Mouse (Mus musculus): ENCODE measurements at regions not wholly inside any gene's neighbourhood (a gene's known extent, or its start where the extent isn't known, plus 50 kb on each side); places are given as distances from the start of the nearest gene placed in this dataset.

DNA sequence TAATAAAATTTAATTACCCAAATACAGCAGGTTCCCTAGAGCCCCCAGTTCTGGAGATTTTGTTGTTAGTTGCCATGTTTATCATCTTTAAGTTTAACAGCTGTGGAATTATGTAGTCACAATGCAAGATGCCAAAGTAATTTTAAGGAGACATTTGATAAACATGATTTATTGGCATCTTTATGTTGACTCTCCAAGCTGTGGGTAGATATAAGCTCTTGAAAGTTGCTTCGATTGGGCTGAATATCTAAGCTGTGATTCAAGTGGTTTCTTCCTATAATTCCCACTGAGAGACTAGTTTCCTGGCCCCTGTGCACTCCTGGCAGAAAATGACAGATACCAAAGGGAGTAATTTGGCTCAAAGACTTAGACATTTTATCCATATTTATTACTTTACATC lies 364.7 kb upstream of the Hsf2 start:
- H3K9me3 ChIP-seq (replicated peaks) = no peaks in the 10 kb centered on the region
- H3K4me1 ChIP-seq = no peaks in the 10 kb centered on the region
- no peak overlapping the region for H3K4me2 ChIP-seq (replicated peaks)
- H3K36me3 ChIP-seq = no peaks in the 10 kb centered on the region
- 94% methylated on average over 1 of the region's 1 CpGs for WGBS
- H3K27me3 ChIP-seq = no peaks in the 10 kb centered on the region
- ATAC-seq (ENCODE audit: low FRiP score) = no peak
- H3K27ac ChIP-seq = no peak overlapping the region
- no peak overlapping the region for H3K9ac ChIP-seq
- H3K4me3 ChIP-seq = no peak overlapping the region

DNA sequence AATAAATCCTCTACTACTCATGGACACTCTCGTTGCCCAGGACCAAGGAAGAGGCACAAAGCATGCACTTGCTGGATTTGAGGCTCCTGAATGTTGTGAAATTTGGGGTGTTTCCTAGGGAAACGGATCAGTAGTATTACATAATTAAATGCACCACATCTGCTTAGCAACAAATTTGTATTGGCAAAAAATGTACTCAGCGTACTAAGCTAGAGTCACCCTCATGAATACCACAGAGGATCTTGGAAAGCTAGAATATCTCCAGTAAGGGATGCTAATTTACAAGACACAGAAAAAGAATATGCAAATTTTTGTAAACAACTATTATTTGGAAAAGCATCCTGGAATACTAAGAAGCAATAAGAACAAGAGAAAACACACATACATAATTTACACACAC lies 359.0 kb upstream of the Hsf2 start:
- Histone ChIP-seq H3K4me1 (no peaks in the 10 kb centered on the region), H3K36me3 (no peaks in the 10 kb centered on the region), H3K4me3 (no peak overlapping the region), H3K9ac (no peak overlapping the region), H3K27ac (no peak overlapping the region), H3K4me2 (replicated peaks) (no peak overlapping the region), H3K27me3 (no peaks in the 10 kb centered on the region), H3K9me3 (replicated peaks) (no peaks in the 10 kb centered on the region)
- no peak for ATAC-seq (ENCODE audit: low FRiP score)
- WGBS = 84% methylated on average over 3 of the region's 3 CpGs

- H3K4me2 ChIP-seq (replicated peaks) = no peak overlapping the region
- H3K27ac ChIP-seq = no peak overlapping the region
- H3K4me3 ChIP-seq = no peak overlapping the region
- no peaks in the 10 kb centered on the region for H3K36me3 ChIP-seq
- no peak overlapping the region for H3K9ac ChIP-seq
- WGBS = 72% methylated on average over 4 of the region's 4 CpGs
- no peaks in the 10 kb centered on the region for H3K9me3 ChIP-seq (replicated peaks)
- H3K27me3 ChIP-seq = no peaks in the 10 kb centered on the region
- H3K4me1 ChIP-seq = no peaks in the 10 kb centered on the region
- ATAC-seq (ENCODE audit: low FRiP score) = no peak
Measured at GRCm38 (mm10) chr10:57156426-57156825, 329.8 kb upstream of the Hsf2 start.

- Histone ChIP-seq H3K9ac (no peak overlapping the region), H3K4me2 (replicated peaks) (no peak overlapping the region), H3K36me3 (no peaks in the 10 kb centered on the region), H3K27me3 (no peaks in the 10 kb centered on the region), H3K9me3 (replicated peaks) (no peaks in the 10 kb centered on the region), H3K4me3 (no peak overlapping the region), H3K27ac (no peak overlapping the region), H3K4me1 (no peaks in the 10 kb centered on the region)
- 67% methylated on average over 9 of the region's 9 CpGs for WGBS
- ATAC-seq (ENCODE audit: low FRiP score) = no peak
Measured at GRCm38 (mm10) chr10:57156912-57157311, 329.3 kb upstream of the Hsf2 start.

GRCm38 (mm10) chr10:57160546-57160945 lies 325.6 kb upstream of the Hsf2 start:
- no peak for ATAC-seq (ENCODE audit: low FRiP score)
- Histone ChIP-seq H3K27ac (no peak overlapping the region), H3K4me2 (replicated peaks) (no peak overlapping the region), H3K27me3 (no peaks in the 10 kb centered on the region), H3K4me1 (no peaks in the 10 kb centered on the region), H3K4me3 (no peak overlapping the region), H3K9me3 (replicated peaks) (no peaks in the 10 kb centered on the region), H3K9ac (no peak overlapping the region), H3K36me3 (no peaks in the 10 kb centered on the region)

GRCm38 (mm10) chr10:57163359-57163758 lies 322.8 kb upstream of the Hsf2 start:
- Histone ChIP-seq H3K27ac (no peak overlapping the region), H3K36me3 (no peaks in the 10 kb centered on the region), H3K9me3 (replicated peaks) (no peaks in the 10 kb centered on the region), H3K4me3 (no peak overlapping the region), H3K27me3 (no peaks in the 10 kb centered on the region), H3K4me1 (no peaks in the 10 kb centered on the region), H3K4me2 (replicated peaks) (no peak overlapping the region), H3K9ac (no peak overlapping the region)
- 80% methylated on average over 5 of the region's 5 CpGs for WGBS
- no peak for ATAC-seq (ENCODE audit: low FRiP score)

DNA sequence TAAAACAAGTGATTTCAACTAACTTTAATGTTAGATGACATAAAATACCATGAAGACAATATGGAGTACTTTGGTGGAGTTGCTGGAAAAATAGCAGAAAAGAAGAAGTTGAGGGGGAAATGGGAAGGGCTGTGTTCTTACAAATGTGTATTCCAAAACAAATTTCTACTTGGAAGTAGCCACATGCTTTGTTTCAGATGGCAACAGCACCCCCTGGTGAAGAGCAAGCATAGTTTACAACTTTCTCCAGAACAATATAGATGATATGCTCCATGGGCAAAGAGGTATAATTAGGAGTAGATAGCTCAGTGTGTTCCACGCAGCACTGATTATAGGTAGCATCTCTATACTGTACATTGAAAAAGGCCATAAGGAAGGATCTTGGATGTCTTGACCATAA lies 302.6 kb upstream of the Hsf2 start:
- no peaks in the 10 kb centered on the region for H3K36me3 ChIP-seq
- no peak overlapping the region for H3K4me3 ChIP-seq
- no peaks in the 10 kb centered on the region for H3K9me3 ChIP-seq (replicated peaks)
- ATAC-seq (ENCODE audit: low FRiP score) = no peak
- H3K4me2 ChIP-seq (replicated peaks) = no peak overlapping the region
- WGBS = 75% methylated on average over 1 of the region's 1 CpGs
- no peaks in the 10 kb centered on the region for H3K27me3 ChIP-seq
- H3K4me1 ChIP-seq = no peaks in the 10 kb centered on the region
- no peak overlapping the region for H3K9ac ChIP-seq
- no peak overlapping the region for H3K27ac ChIP-seq

GRCm38 (mm10) chr10:57210701-57211100 lies 275.5 kb upstream of the Hsf2 start:
- no peaks in the 10 kb centered on the region for H3K9me3 ChIP-seq (replicated peaks)
- no peaks in the 10 kb centered on the region for H3K27me3 ChIP-seq
- no peaks in the 10 kb centered on the region for H3K4me1 ChIP-seq
- H3K4me3 ChIP-seq = no peak overlapping the region
- H3K9ac ChIP-seq = no peak overlapping the region
- H3K36me3 ChIP-seq = no peaks in the 10 kb centered on the region
- H3K27ac ChIP-seq = no peak overlapping the region
- no peak overlapping the region for H3K4me2 ChIP-seq (replicated peaks)
- no peak for ATAC-seq (ENCODE audit: low FRiP score)

GRCm38 (mm10) chr10:57231117-57231516 lies 255.1 kb upstream of the Hsf2 start:
- no peak overlapping the region for H3K9ac ChIP-seq
- 80% methylated on average over 3 of the region's 3 CpGs for WGBS
- H3K9me3 ChIP-seq (replicated peaks) = no peaks in the 10 kb centered on the region
- no peak overlapping the region for H3K4me3 ChIP-seq
- no peak overlapping the region for H3K4me2 ChIP-seq (replicated peaks)
- no peaks in the 10 kb centered on the region for H3K36me3 ChIP-seq
- H3K27me3 ChIP-seq = no peaks in the 10 kb centered on the region
- no peaks in the 10 kb centered on the region for H3K4me1 ChIP-seq
- H3K27ac ChIP-seq = no peak overlapping the region
- no peak for ATAC-seq (ENCODE audit: low FRiP score)

DNA sequence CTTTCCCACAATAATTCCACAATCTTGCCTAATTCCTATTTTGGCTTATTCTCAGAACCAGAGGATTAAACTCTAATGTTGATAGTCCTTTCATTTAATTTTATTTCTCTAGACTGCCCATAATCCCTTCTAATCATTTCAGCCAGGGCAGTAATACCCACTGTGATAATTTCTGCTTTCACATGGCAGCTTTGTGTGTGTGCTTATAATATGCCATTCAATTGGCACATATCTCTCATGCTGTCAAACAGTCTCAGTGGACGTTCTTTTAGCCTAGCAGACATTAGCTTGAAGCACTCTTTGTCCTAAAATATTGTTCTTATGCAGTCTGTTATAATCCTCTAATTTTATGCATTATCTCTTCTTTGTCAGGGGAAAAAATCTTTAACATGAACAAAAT lies 205.0 kb upstream of the Hsf2 start:
- Histone ChIP-seq H3K27ac (no peak overlapping the region), H3K4me1 (no peaks in the 10 kb centered on the region), H3K4me3 (no peak overlapping the region), H3K27me3 (no peaks in the 10 kb centered on the region), H3K9ac (no peak overlapping the region), H3K9me3 (replicated peaks) (no peaks in the 10 kb centered on the region), H3K36me3 (no peaks in the 10 kb centered on the region), H3K4me2 (replicated peaks) (no peak overlapping the region)
- no peak for ATAC-seq (ENCODE audit: low FRiP score)
- WGBS = 55% methylated on average over 1 of the region's 1 CpGs

DNA sequence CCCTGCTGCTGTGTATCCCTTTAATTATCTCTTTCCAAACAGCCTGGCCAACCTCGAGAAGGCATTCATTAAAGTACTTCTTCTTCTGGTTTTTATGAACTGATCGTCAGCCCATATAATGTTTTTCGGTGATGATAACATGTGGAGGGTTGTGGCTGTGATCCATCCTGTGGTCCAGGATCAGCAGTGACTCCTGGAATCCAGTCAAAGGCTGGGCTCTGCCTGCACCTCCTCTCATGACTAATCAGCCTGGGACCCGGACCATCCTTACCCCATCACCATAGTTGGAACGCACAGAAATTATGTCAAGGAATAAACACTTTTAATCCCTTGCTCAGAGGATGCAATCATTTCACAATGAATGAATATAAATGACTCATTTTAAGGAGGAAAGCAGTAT lies 203.3 kb upstream of the Hsf2 start:
- no peaks in the 10 kb centered on the region for H3K9me3 ChIP-seq (replicated peaks)
- no peaks in the 10 kb centered on the region for H3K27me3 ChIP-seq
- H3K9ac ChIP-seq = no peak overlapping the region
- 88% methylated on average over 5 of the region's 5 CpGs for WGBS
- H3K27ac ChIP-seq = no peak overlapping the region
- no peaks in the 10 kb centered on the region for H3K4me1 ChIP-seq
- ATAC-seq (ENCODE audit: low FRiP score) = no peak
- no peak overlapping the region for H3K4me2 ChIP-seq (replicated peaks)
- H3K4me3 ChIP-seq = no peak overlapping the region
- no peaks in the 10 kb centered on the region for H3K36me3 ChIP-seq

GRCm38 (mm10) chr10:57291596-57291995 lies 194.6 kb upstream of the Hsf2 start:
- ATAC-seq (ENCODE audit: low FRiP score) = no peak
- no peak overlapping the region for H3K27ac ChIP-seq
- H3K4me3 ChIP-seq = no peak overlapping the region
- no peaks in the 10 kb centered on the region for H3K9me3 ChIP-seq (replicated peaks)
- 93% methylated on average over 10 of the region's 10 CpGs for WGBS
- no peak overlapping the region for H3K9ac ChIP-seq
- no peaks in the 10 kb centered on the region for H3K27me3 ChIP-seq
- no peaks in the 10 kb centered on the region for H3K4me1 ChIP-seq
- H3K4me2 ChIP-seq (replicated peaks) = no peak overlapping the region
- no peaks in the 10 kb centered on the region for H3K36me3 ChIP-seq

- H3K36me3 ChIP-seq = no peaks in the 10 kb centered on the region
- no peak overlapping the region for H3K4me3 ChIP-seq
- no peaks in the 10 kb centered on the region for H3K9me3 ChIP-seq (replicated peaks)
- no peak overlapping the region for H3K27ac ChIP-seq
- no peak for ATAC-seq (ENCODE audit: low FRiP score)
- H3K27me3 ChIP-seq = no peaks in the 10 kb centered on the region
- H3K4me2 ChIP-seq (replicated peaks) = no peak overlapping the region
- no peaks in the 10 kb centered on the region for H3K4me1 ChIP-seq
- no peak overlapping the region for H3K9ac ChIP-seq
- 87% methylated on average over 3 of the region's 3 CpGs for WGBS
Measured at GRCm38 (mm10) chr10:57313799-57314198, 172.4 kb upstream of the Hsf2 start.

DNA sequence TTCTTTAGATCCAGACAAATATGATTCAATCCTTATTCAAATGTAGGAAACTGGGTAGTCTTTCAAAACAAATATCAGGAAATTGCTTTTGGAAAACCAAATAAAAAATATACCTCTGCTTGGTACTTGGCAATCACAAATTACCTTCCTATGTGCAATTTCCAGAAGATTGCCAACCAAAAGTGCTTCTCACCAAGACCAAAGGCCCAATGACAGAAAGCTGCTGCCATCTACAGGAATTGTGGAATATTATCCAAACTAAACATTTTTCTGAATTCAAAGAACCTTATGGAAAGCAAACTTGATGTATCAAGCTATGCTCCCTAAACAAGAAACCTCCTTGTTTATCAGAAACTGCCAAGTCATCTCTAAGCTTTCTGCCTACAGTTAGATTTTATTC lies 169.1 kb upstream of the Hsf2 start:
- H3K4me1 ChIP-seq = no peaks in the 10 kb centered on the region
- no peak overlapping the region for H3K4me3 ChIP-seq
- H3K9me3 ChIP-seq (replicated peaks) = no peaks in the 10 kb centered on the region
- H3K9ac ChIP-seq = no peak overlapping the region
- no peaks in the 10 kb centered on the region for H3K27me3 ChIP-seq
- ATAC-seq (ENCODE audit: low FRiP score) = no peak
- H3K4me2 ChIP-seq (replicated peaks) = no peak overlapping the region
- H3K36me3 ChIP-seq = no peaks in the 10 kb centered on the region
- no peak overlapping the region for H3K27ac ChIP-seq

Data from hindbrain, embryonic 12.5 days (tissue).